Mouse (Mus musculus) MEL (cell line): Measurements from ENCODE around the gene Eif2b5. TPM values are rescaled to one million over a fixed set of nuclear protein-coding genes. Genes with fewer than 3 reads are reported as not detected.

Experiments
- DNase-seq: peaks from one replicate; pipeline ENCODE4 v3.0.0; 2011; ENCODE audit warnings: low read depth, low spot score
- H3K27ac ChIP-seq: 2 replicates; pipeline ENCODE4 v1.5.1; 2012; ENCODE audit warnings: low read depth, mild to moderate bottlenecking, control low read depth, low read length, moderate library complexity; ENCODE audit not compliant: control insufficient read depth
- H3K27me3 ChIP-seq, 2 experiments: fragments of 150-350 bp in 1 of 2; sonication (generic) in 1 of 2; 2 replicates each; pipeline ENCODE4 v1.6.1; 2012; ENCODE audit warnings: low read length in 2 of 2, mild to moderate bottlenecking in 2 of 2, improper control_type of control experiment in 1 of 2, moderate library complexity in 1 of 2; ENCODE audit not compliant: insufficient read depth in 2 of 2, control insufficient read depth in 1 of 2
- H3K36me3 ChIP-seq, 2 experiments: 2 replicates each; pipeline ENCODE4 v1.6.1; 2012 to 2014; ENCODE audit warnings: low read length in 2 of 2, improper control_type of control experiment in 1 of 2, inconsistent platforms in 1 of 2, mild to moderate bottlenecking in 1 of 2; ENCODE audit not compliant: insufficient read depth in 2 of 2, control insufficient read depth in 1 of 2
- H3K4me1 ChIP-seq, 2 experiments: fragments of 150-350 bp in 1 of 2; sonication (generic) in 1 of 2; 2 replicates each; pipeline ENCODE4 v1.6.1; 2012; ENCODE audit warnings: low read length in 2 of 2, improper control_type of control experiment in 1 of 2, mild to moderate bottlenecking in 1 of 2; ENCODE audit not compliant: insufficient read depth in 2 of 2, control insufficient read depth in 1 of 2
- H3K4me3 ChIP-seq, 2 experiments: fragments of 150-350 bp in 1 of 2; sonication (generic) in 1 of 2; 2 replicates each; pipeline ENCODE4 v1.5.1; 2012; ENCODE audit warnings: low read depth in 2 of 2, low read length in 2 of 2, mild to moderate bottlenecking in 2 of 2, moderate library complexity in 2 of 2, control low read depth in 1 of 2, improper control_type of control experiment in 1 of 2; ENCODE audit not compliant: control insufficient read depth in 1 of 2, insufficient read depth in 1 of 2
- H3K79me2 ChIP-seq: 2 replicates; pipeline ENCODE4 v1.6.1; 2012; ENCODE audit warnings: mild to moderate bottlenecking, low read length, moderate library complexity; ENCODE audit not compliant: control insufficient read depth, poor library complexity, insufficient read depth
- H3K9ac ChIP-seq: 2 replicates; pipeline ENCODE4 v1.6.1; 2012; ENCODE audit warnings: low read depth, mild to moderate bottlenecking, control low read depth, low read length, moderate library complexity; ENCODE audit not compliant: control insufficient read depth, poor library complexity, severe bottlenecking
- H3K9me3 ChIP-seq: fragments of 150-350 bp; sonication (generic); replicated peaks from 2 replicates; pipeline ENCODE4 v1.6.1; 2012; ENCODE audit warnings: mild to moderate bottlenecking, low read length, improper control_type of control experiment, moderate library complexity; ENCODE audit not compliant: insufficient read depth
- ELF1 ChIP-seq: IDR thresholded peaks from 2 replicates; pipeline ENCODE4 v1.6.1; 2014; ENCODE audit warnings: low read depth, mild to moderate bottlenecking, inconsistent platforms, low read length, improper control_type of control experiment, moderate library complexity
- GABPA ChIP-seq: IDR thresholded peaks from 2 replicates; pipeline ENCODE4 v1.6.1; 2012; ENCODE audit warnings: low read depth, mild to moderate bottlenecking, inconsistent platforms, low read length, improper control_type of control experiment, moderate library complexity
- NELFE ChIP-seq: IDR thresholded peaks from 2 replicates; pipeline ENCODE4 v1.6.1; 2011; ENCODE audit warnings: low read depth, low read length, improper control_type of control experiment
- NRF1 ChIP-seq: IDR thresholded peaks from 2 replicates; pipeline ENCODE4 v1.6.1; 2014; ENCODE audit warnings: low read depth, mild to moderate bottlenecking, inconsistent platforms, low read length, improper control_type of control experiment, moderate library complexity; ENCODE audit not compliant: poor library complexity, insufficient read depth, severe bottlenecking
- polyA plus RNA-seq, 2 experiments: library from polyadenylated mRNA; stranded (reverse) in 1 of 2; unstranded in 1 of 2; fragments of >175 nt in 1 of 2; fragments of >200 nt in 1 of 2; gene quantifications; 2 replicates each; pipeline versions ENCODE4 v1.2.1 to v1.2.4; 2012; ENCODE audit warnings: low replicate concordance in 2 of 2, low read depth in 1 of 2; ENCODE audit not compliant: insufficient read length in 2 of 2, insufficient read depth in 1 of 2, missing spikeins in 1 of 2
- total RNA-seq: library from RNA; depleted of rRNA; stranded (reverse); fragments of 300-350 nt; gene quantifications from 2 replicates; pipeline ENCODE4 v1.2.3, GENCODE M21; 2012; rRNA removed

Gene Eif2b5
- total and polyA plus RNA-seq, 3 experiments: 91.1 to 131 (median 115) TPM

GRCm38 (mm10) chr16:20557381-20557780 lies 58.8 kb downstream of the Eif2b5 start:
- H3K9me3 ChIP-seq: no peaks in the 10 kb centered on the region
- H3K4me3 ChIP-seq: no peak overlapping the region
- no peak for TF ChIP-seq ELF1
- no peak for TF ChIP-seq NELFE
- no peak for TF ChIP-seq GABPA
- TF ChIP-seq NRF1: no peak
- H3K79me2 ChIP-seq: no peaks in the 10 kb centered on the region
- DNase-seq: no peak
- no peaks in the 10 kb centered on the region for H3K4me1 ChIP-seq
- no peak overlapping the region for H3K9ac ChIP-seq
- peaks cover 0 to 21% of the 10 kb centered on the region in 2 experiments; a peak in 2 of 4 replicates for H3K36me3 ChIP-seq
- no peaks in the 10 kb centered on the region for H3K27me3 ChIP-seq
- no peak overlapping the region for H3K27ac ChIP-seq

Other genes with a start within 250 kb of the Eif2b5 start
- gene Parl, start 196.4 kb upstream of the Eif2b5 start, total RNA-seq: 65.7 and 79.2 TPM in 2 replicates
- 100 to 1,000 TPM; 126 to 241 TPM for gene Parl, start 196.4 kb upstream of the Eif2b5 start, polyA plus RNA-seq
- gene Cyp2ab1, start 173.4 kb upstream of the Eif2b5 start, total RNA-seq: not detected in 2 replicates
- gene Cyp2ab1, start 173.4 kb upstream of the Eif2b5 start, polyA plus RNA-seq: not detected
- gene Abcc5, start 72.4 kb upstream of the Eif2b5 start, total RNA-seq: 16.4 and 17.6 TPM in 2 replicates
- gene Abcc5, start 72.4 kb upstream of the Eif2b5 start, polyA plus RNA-seq: 10 to 100 TPM in 1 of 2 experiments, not detected in 1; 31.7 TPM
- gene Dvl3, start 18.2 kb downstream of the Eif2b5 start, total RNA-seq: 4.0 and 4.1 TPM in 2 replicates
- 10 to 100 TPM in 1 of 2 experiments, not detected in 1; 20.5 TPM for gene Dvl3, start 18.2 kb downstream of the Eif2b5 start, polyA plus RNA-seq
- gene Ap2m1, start 36.7 kb downstream of the Eif2b5 start, total RNA-seq: 185 and 199 TPM in 2 replicates
- gene Ap2m1, start 36.7 kb downstream of the Eif2b5 start, polyA plus RNA-seq: 1,000 to 10,000 TPM in 1 of 2 experiments, 100 to 1,000 TPM in 1; 312 to 1,810 TPM
- 42.0 and 46.5 TPM in 2 replicates for gene Abcf3, start 49.8 kb downstream of the Eif2b5 start, total RNA-seq
- 10 to 100 TPM in 1 of 2 experiments, not detected in 1; 79.6 TPM for gene Abcf3, start 49.8 kb downstream of the Eif2b5 start, polyA plus RNA-seq
- 0.07 and 0.15 TPM in 2 replicates for gene Vwa5b2, start 90.7 kb downstream of the Eif2b5 start, total RNA-seq
- under 1 TPM in 1 of 2 experiments, not detected in 1; 0.33 TPM for gene Vwa5b2, start 90.7 kb downstream of the Eif2b5 start, polyA plus RNA-seq
- gene Eef1akmt4, start 112.8 kb downstream of the Eif2b5 start, total RNA-seq: 38.6 and 52.2 TPM in 2 replicates
- gene Eef1akmt4, start 112.8 kb downstream of the Eif2b5 start, polyA plus RNA-seq: 10 to 100 TPM in 1 of 2 experiments, not detected in 1; 37.1 TPM
- gene Gm49333, start 112.8 kb downstream of the Eif2b5 start, total RNA-seq: not detected in 2 replicates
- not detected for gene Gm49333, start 112.8 kb downstream of the Eif2b5 start, polyA plus RNA-seq
- 22.2 and 25.6 TPM in 2 replicates for gene Alg3, start 112.9 kb downstream of the Eif2b5 start, total RNA-seq
- gene Alg3, start 112.9 kb downstream of the Eif2b5 start, polyA plus RNA-seq: 100 to 1,000 TPM in 1 of 2 experiments, 10 to 100 TPM in 1; 67.6 to 218 TPM
- gene Camk2n2, start 122.5 kb downstream of the Eif2b5 start, total RNA-seq: 0.23 and 0.65 TPM in 2 replicates
- 1 to 10 TPM in 1 of 2 experiments, not detected in 1; 4.3 TPM for gene Camk2n2, start 122.5 kb downstream of the Eif2b5 start, polyA plus RNA-seq
- 4.9 and 5.0 TPM in 2 replicates for gene Ece2, start 131.0 kb downstream of the Eif2b5 start, total RNA-seq
- 1 to 10 TPM in 1 of 2 experiments, not detected in 1; 7.4 TPM for gene Ece2, start 131.0 kb downstream of the Eif2b5 start, polyA plus RNA-seq
- gene Psmd2, start 152.8 kb downstream of the Eif2b5 start, total RNA-seq: 262 and 323 TPM in 2 replicates
- 100 to 1,000 TPM in 1 of 2 experiments, 10 to 100 TPM in 1; 81.9 to 432 TPM for gene Psmd2, start 152.8 kb downstream of the Eif2b5 start, polyA plus RNA-seq
- gene Eif4g1, start 169.5 kb downstream of the Eif2b5 start, total RNA-seq: 409 and 425 TPM in 2 replicates
- gene Eif4g1, start 169.5 kb downstream of the Eif2b5 start, polyA plus RNA-seq: 100 to 1,000 TPM; 327 to 436 TPM
- gene Fam131a, start 194.4 kb downstream of the Eif2b5 start, total RNA-seq: not detected in 2 replicates
- gene Fam131a, start 194.4 kb downstream of the Eif2b5 start, polyA plus RNA-seq: not detected
- 174 and 180 TPM in 2 replicates for gene Polr2h, start 218.8 kb downstream of the Eif2b5 start, total RNA-seq
- 10 to 100 TPM in 1 of 2 experiments, not detected in 1; 95.4 TPM for gene Polr2h, start 218.8 kb downstream of the Eif2b5 start, polyA plus RNA-seq
- 3.6 and 5.4 TPM in 2 replicates for gene Clcn2, start 218.9 kb downstream of the Eif2b5 start, total RNA-seq
- gene Clcn2, start 218.9 kb downstream of the Eif2b5 start, polyA plus RNA-seq: 1 to 10 TPM in 1 of 2 experiments, not detected in 1; 9.4 TPM
- gene Chrd, start 234.3 kb downstream of the Eif2b5 start, total RNA-seq: not detected in 2 replicates
- not detected for gene Chrd, start 234.3 kb downstream of the Eif2b5 start, polyA plus RNA-seq
- not detected in 2 replicates for gene Thpo, start 235.7 kb downstream of the Eif2b5 start, total RNA-seq
- not detected for gene Thpo, start 235.7 kb downstream of the Eif2b5 start, polyA plus RNA-seq